Mouse (Mus musculus): Measurements from ENCODE around the gene Adipor2. TPM values are rescaled to one million over a fixed set of nuclear protein-coding genes. Genes with fewer than 3 reads are reported as not detected.

Gene Adipor2
- polyA plus RNA-seq, 1 experiment from 2014 or later: 45.4 TPM

- Histone ChIP-seq H3K4me2 (replicated peaks; ENCODE audit: low read depth, low read length) (no peak overlapping the region), H3K36me3 (ENCODE audit: insufficient read depth, low read length) (no peaks in the 10 kb centered on the region), H3K9me3 (ENCODE audit: low read length) (no peaks in the 10 kb centered on the region), H3K4me3 (ENCODE audit: low read length) (no peak overlapping the region), H3K27me3 (ENCODE audit: insufficient read depth, low read length) (no peaks in the 10 kb centered on the region), H3K27ac (ENCODE audit: low read length) (no peak overlapping the region), H3K4me1 (ENCODE audit: insufficient read depth, low read length) (peaks cover 11% of the 10 kb centered on the region; the same call in 1 of the 2 replicates), H3K9ac (replicated peaks; ENCODE audit: low read length) (no peak overlapping the region)
- no peak for ATAC-seq (ENCODE audit: low FRiP score, low TSS enrichment)
- 77% methylated on average over 4 of the region's 4 CpGs for WGBS
These were observed 3.5 kb upstream of the Adipor2 start for GRCm38 (mm10) chr6:119421001-119421400.

GRCm38 (mm10) chr6:119420357-119420756 lies 2.9 kb upstream of the Adipor2 start:
- Histone ChIP-seq H3K36me3 (ENCODE audit: insufficient read depth, low read length) (no peaks in the 10 kb centered on the region), H3K4me1 (ENCODE audit: insufficient read depth, low read length) (peaks cover 11% of the 10 kb centered on the region; the same call in 1 of the 2 replicates), H3K27me3 (ENCODE audit: insufficient read depth, low read length) (no peaks in the 10 kb centered on the region), H3K9ac (replicated peaks; ENCODE audit: low read length) (no peak overlapping the region), H3K4me3 (ENCODE audit: low read length) (no peak overlapping the region), H3K4me2 (replicated peaks; ENCODE audit: low read depth, low read length) (no peak overlapping the region), H3K27ac (ENCODE audit: low read length) (no peak overlapping the region), H3K9me3 (ENCODE audit: low read length) (no peaks in the 10 kb centered on the region)
- 94% methylated on average over 5 of the region's 5 CpGs for WGBS
- ATAC-seq (ENCODE audit: low FRiP score, low TSS enrichment): no peak

- H3K27me3 ChIP-seq (ENCODE audit: insufficient read depth, low read length): no peaks in the 10 kb centered on the region
- H3K27ac ChIP-seq (ENCODE audit: low read length): 0 out of 2 replicates have a peak overlapping the region, but pooled peaks have one; percentile 55
- H3K9ac ChIP-seq (replicated peaks; ENCODE audit: low read length): no peak overlapping the region
- no peak overlapping the region for H3K4me2 ChIP-seq (replicated peaks; ENCODE audit: low read depth, low read length)
- H3K36me3 ChIP-seq (ENCODE audit: insufficient read depth, low read length): no peaks in the 10 kb centered on the region
- no peak for ATAC-seq (ENCODE audit: low FRiP score, low TSS enrichment)
- no peak overlapping the region for H3K4me3 ChIP-seq (ENCODE audit: low read length)
- 44% methylated on average over 7 of the region's 7 CpGs for WGBS
- H3K4me1 ChIP-seq (ENCODE audit: insufficient read depth, low read length): peaks cover 11% of the 10 kb centered on the region; the same call in 1 of the 2 replicates
- H3K9me3 ChIP-seq (ENCODE audit: low read length): no peaks in the 10 kb centered on the region
These were observed 1.9 kb upstream of the Adipor2 start for GRCm38 (mm10) chr6:119419412-119419811.

GRCm38 (mm10) chr6:119418392-119419251 lies 1.1 kb upstream of the Adipor2 start:
- peaks cover 11% of the 10 kb centered on the region; the same call in 1 of the 2 replicates for H3K4me1 ChIP-seq (ENCODE audit: insufficient read depth, low read length)
- H3K27me3 ChIP-seq (ENCODE audit: insufficient read depth, low read length): no peaks in the 10 kb centered on the region
- peak overlapping the region; percentile 55; the same call in 1 of the 2 replicates for H3K27ac ChIP-seq (ENCODE audit: low read length)
- no peaks in the 10 kb centered on the region for H3K9me3 ChIP-seq (ENCODE audit: low read length)
- no peak overlapping the region for H3K9ac ChIP-seq (replicated peaks; ENCODE audit: low read length)
- H3K36me3 ChIP-seq (ENCODE audit: insufficient read depth, low read length): no peaks in the 10 kb centered on the region
- ATAC-seq (ENCODE audit: low FRiP score, low TSS enrichment): 0 out of 2 replicates have a peak, but pooled peaks have one; percentile 50
- H3K4me3 ChIP-seq (ENCODE audit: low read length): no peak overlapping the region
- 33% methylated on average over 7 of the region's 7 CpGs for WGBS
- no peak overlapping the region for H3K4me2 ChIP-seq (replicated peaks; ENCODE audit: low read depth, low read length)

GRCm38 (mm10) chr6:119417821-119418220 lies 317 bp upstream of the Adipor2 start:
- no peaks in the 10 kb centered on the region for H3K9me3 ChIP-seq (ENCODE audit: low read length)
- no peak overlapping the region for H3K9ac ChIP-seq (replicated peaks; ENCODE audit: low read length)
- no peak for ATAC-seq (ENCODE audit: low FRiP score, low TSS enrichment)
- H3K27ac ChIP-seq (ENCODE audit: low read length): no peak overlapping the region
- no peak overlapping the region for H3K4me3 ChIP-seq (ENCODE audit: low read length)
- peaks cover 11% of the 10 kb centered on the region; the same call in 1 of the 2 replicates for H3K4me1 ChIP-seq (ENCODE audit: insufficient read depth, low read length)
- 74% methylated on average over 7 of the region's 7 CpGs for WGBS
- no peaks in the 10 kb centered on the region for H3K27me3 ChIP-seq (ENCODE audit: insufficient read depth, low read length)
- no peaks in the 10 kb centered on the region for H3K36me3 ChIP-seq (ENCODE audit: insufficient read depth, low read length)
- H3K4me2 ChIP-seq (replicated peaks; ENCODE audit: low read depth, low read length): no peak overlapping the region

GRCm38 (mm10) chr6:119416643-119417042 lies 861 bp downstream of the Adipor2 start:
- Histone ChIP-seq H3K4me1 (ENCODE audit: insufficient read depth, low read length) (peaks cover 11% of the 10 kb centered on the region; the same call in 1 of the 2 replicates), H3K4me3 (ENCODE audit: low read length) (no peak overlapping the region; the same call in 1 of the 2 replicates), H3K27me3 (ENCODE audit: insufficient read depth, low read length) (no peaks in the 10 kb centered on the region), H3K27ac (ENCODE audit: low read length) (no peak overlapping the region), H3K4me2 (replicated peaks; ENCODE audit: low read depth, low read length) (no peak overlapping the region; the same call in 1 of the 2 replicates), H3K36me3 (ENCODE audit: insufficient read depth, low read length) (no peaks in the 10 kb centered on the region), H3K9ac (replicated peaks; ENCODE audit: low read length) (no peak overlapping the region), H3K9me3 (ENCODE audit: low read length) (no peaks in the 10 kb centered on the region)
- ATAC-seq (ENCODE audit: low FRiP score, low TSS enrichment): no peak
- 61% methylated on average over 6 of the region's 6 CpGs for WGBS

GRCm38 (mm10) chr6:119414262-119415043 lies 3.1 kb downstream of the Adipor2 start:
- Histone ChIP-seq H3K4me3 (ENCODE audit: low read length) (no peak overlapping the region), H3K4me1 (ENCODE audit: insufficient read depth, low read length) (peaks cover 11% of the 10 kb centered on the region; the same call in 1 of the 2 replicates), H3K4me2 (replicated peaks; ENCODE audit: low read depth, low read length) (no peak overlapping the region), H3K36me3 (ENCODE audit: insufficient read depth, low read length) (no peaks in the 10 kb centered on the region), H3K27ac (ENCODE audit: low read length) (no peak overlapping the region), H3K9ac (replicated peaks; ENCODE audit: low read length) (no peak overlapping the region), H3K9me3 (ENCODE audit: low read length) (no peaks in the 10 kb centered on the region), H3K27me3 (ENCODE audit: insufficient read depth, low read length) (no peaks in the 10 kb centered on the region)
- ATAC-seq (ENCODE audit: low FRiP score, low TSS enrichment): no peak
- 79% methylated on average over 15 of the region's 15 CpGs for WGBS

GRCm38 (mm10) chr6:119412588-119412987 lies 4.9 kb downstream of the Adipor2 start:
- H3K9ac ChIP-seq (replicated peaks; ENCODE audit: low read length): no peak overlapping the region
- H3K4me1 ChIP-seq (ENCODE audit: insufficient read depth, low read length): peaks cover 9% of the 10 kb centered on the region; the same call in 1 of the 2 replicates
- ATAC-seq (ENCODE audit: low FRiP score, low TSS enrichment): no peak
- 96% methylated on average over 4 of the region's 4 CpGs for WGBS
- no peak overlapping the region for H3K27ac ChIP-seq (ENCODE audit: low read length)
- no peak overlapping the region for H3K4me3 ChIP-seq (ENCODE audit: low read length)
- no peaks in the 10 kb centered on the region for H3K9me3 ChIP-seq (ENCODE audit: low read length)
- no peaks in the 10 kb centered on the region for H3K36me3 ChIP-seq (ENCODE audit: insufficient read depth, low read length)
- H3K27me3 ChIP-seq (ENCODE audit: insufficient read depth, low read length): no peaks in the 10 kb centered on the region
- H3K4me2 ChIP-seq (replicated peaks; ENCODE audit: low read depth, low read length): no peak overlapping the region

- H3K9me3 ChIP-seq (ENCODE audit: low read length): no peaks in the 10 kb centered on the region
- no peak overlapping the region for H3K4me3 ChIP-seq (ENCODE audit: low read length)
- no peaks in the 10 kb centered on the region for H3K27me3 ChIP-seq (ENCODE audit: insufficient read depth, low read length)
- no peak for ATAC-seq (ENCODE audit: low FRiP score, low TSS enrichment)
- no peak overlapping the region for H3K27ac ChIP-seq (ENCODE audit: low read length)
- no peak overlapping the region for H3K4me2 ChIP-seq (replicated peaks; ENCODE audit: low read depth, low read length)
- H3K36me3 ChIP-seq (ENCODE audit: insufficient read depth, low read length): no peaks in the 10 kb centered on the region
- WGBS: 84% methylated on average over 3 of the region's 3 CpGs
- H3K4me1 ChIP-seq (ENCODE audit: insufficient read depth, low read length): 0 out of 2 replicates have a peak, but pooled peaks cover 4% of the 10 kb centered on the region
- H3K9ac ChIP-seq (replicated peaks; ENCODE audit: low read length): no peak overlapping the region
These were observed 6.0 kb downstream of the Adipor2 start for GRCm38 (mm10) chr6:119411511-119411910.

All from kidney, embryonic 16.5 days (tissue).